Mouse (Mus musculus): ENCODE results near the gene Mas1. TPM values are rescaled to one million over a fixed set of nuclear protein-coding genes. Genes with fewer than 3 reads are reported as not detected.
"Not testable (repeated sequence)": the region's sequence is repeated elsewhere in the genome, so short reads cannot be mapped to it uniquely, and the experiment has no call there.

Mas1 gene
- polyA plus RNA-seq, 1 experiment from 2014 or later = 0.44 TPM

- Histone ChIP-seq H3K4me1 (no peaks in the 10 kb centered on the region), H3K27me3 (replicated peaks) (no peaks in the 10 kb centered on the region), H3K4me3 (replicated peaks) (no peak overlapping the region), H3K36me3 (peaks cover 39% of the 10 kb centered on the region), H3K9ac (replicated peaks) (no peak overlapping the region), H3K4me2 (no peak overlapping the region), H3K27ac (replicated peaks) (no peak overlapping the region), H3K9me3 (replicated peaks) (no peaks in the 10 kb centered on the region)
- no peak for ATAC-seq (ENCODE audit: low FRiP score)
- WGBS = 96% methylated on average over 6 of the region's 6 CpGs
These were observed 34.3 kb upstream of the Mas1 start for GRCm38 (mm10) chr17:12902291-12902690.

DNA sequence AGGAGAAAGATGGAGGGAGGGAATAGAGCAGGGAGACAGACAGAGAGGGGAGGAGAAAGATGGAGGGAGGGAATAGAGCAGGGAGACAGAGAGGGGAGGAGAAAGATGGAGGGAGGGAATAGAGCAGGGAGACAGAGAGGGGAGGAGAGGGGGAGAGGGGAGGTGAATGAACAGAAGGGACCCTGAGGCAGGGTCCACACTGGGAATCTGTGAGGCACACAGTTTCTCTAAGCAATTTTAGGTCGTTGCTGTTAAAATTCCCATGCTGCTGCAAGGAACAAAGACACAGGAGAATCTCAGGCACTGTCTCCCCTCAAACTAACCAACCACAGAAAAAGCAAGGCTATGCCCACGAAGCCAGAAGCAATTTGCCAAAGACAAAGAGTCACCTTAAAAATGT is 30.7 kb upstream of the Mas1 start:
- peaks cover 26% of the 10 kb centered on the region for H3K36me3 ChIP-seq
- not testable (repeated sequence) for H3K9me3 ChIP-seq (replicated peaks); ATAC-seq (ENCODE audit: low FRiP score); H3K27me3 ChIP-seq (replicated peaks); H3K4me1 ChIP-seq; H3K4me2 ChIP-seq; H3K4me3 ChIP-seq (replicated peaks); H3K9ac ChIP-seq (replicated peaks)
- peak overlapping the region; percentile 67 for H3K27ac ChIP-seq (replicated peaks)
- 33% methylated on average over 2 of the region's 2 CpGs for WGBS

GRCm38 (mm10) chr17:12897674-12898073 is 29.7 kb upstream of the Mas1 start:
- no peaks in the 10 kb centered on the region for H3K9me3 ChIP-seq (replicated peaks)
- H3K27ac ChIP-seq (replicated peaks) = no peak overlapping the region
- WGBS = 85% methylated on average over 5 of the region's 5 CpGs
- no peak overlapping the region for H3K4me3 ChIP-seq (replicated peaks)
- no peak overlapping the region for H3K4me2 ChIP-seq
- no peaks in the 10 kb centered on the region for H3K27me3 ChIP-seq (replicated peaks)
- 0 out of 2 replicates have a peak, but pooled peaks have one; percentile 13 for ATAC-seq (ENCODE audit: low FRiP score)
- H3K4me1 ChIP-seq = no peaks in the 10 kb centered on the region
- no peak overlapping the region for H3K9ac ChIP-seq (replicated peaks)
- peaks cover 21% of the 10 kb centered on the region for H3K36me3 ChIP-seq

- H3K27ac ChIP-seq (replicated peaks) = no peak overlapping the region
- H3K9me3 ChIP-seq (replicated peaks) = no peaks in the 10 kb centered on the region
- no peak overlapping the region for H3K4me3 ChIP-seq (replicated peaks)
- no peak for ATAC-seq (ENCODE audit: low FRiP score)
- WGBS = 92% methylated on average over 9 of the region's 9 CpGs
- no peak overlapping the region for H3K9ac ChIP-seq (replicated peaks)
- no peaks in the 10 kb centered on the region for H3K27me3 ChIP-seq (replicated peaks)
- no peak overlapping the region for H3K4me2 ChIP-seq
- H3K4me1 ChIP-seq = no peaks in the 10 kb centered on the region
- H3K36me3 ChIP-seq = peaks cover 5% of the 10 kb centered on the region; the same call in 1 of the 2 replicates
These were observed 24.1 kb upstream of the Mas1 start for GRCm38 (mm10) chr17:12892033-12892432.

DNA sequence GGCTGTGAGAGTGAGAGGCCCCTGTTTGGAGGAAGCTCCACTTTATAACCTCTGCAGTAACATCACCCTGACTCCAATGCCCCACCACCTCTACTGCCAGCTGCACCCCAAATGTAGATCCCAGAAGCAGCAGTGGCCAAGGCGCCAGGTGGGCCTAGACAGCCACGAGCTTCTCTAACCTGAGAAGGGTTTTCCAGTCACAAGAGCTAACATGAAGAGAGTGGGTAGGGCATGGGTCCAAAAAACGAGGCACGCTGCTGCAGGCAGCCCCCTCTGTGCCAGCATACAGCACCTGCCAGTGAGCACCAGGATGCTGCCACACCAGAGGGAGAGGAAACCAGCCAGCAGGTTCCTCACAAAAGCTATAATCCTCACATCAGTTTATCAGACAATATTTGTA is 23.1 kb upstream of the Mas1 start:
- no peak for ATAC-seq (ENCODE audit: low FRiP score)
- H3K27ac ChIP-seq (replicated peaks) = no peak overlapping the region
- no peaks in the 10 kb centered on the region for H3K9me3 ChIP-seq (replicated peaks)
- H3K27me3 ChIP-seq (replicated peaks) = no peaks in the 10 kb centered on the region
- no peak overlapping the region for H3K9ac ChIP-seq (replicated peaks)
- H3K4me2 ChIP-seq = no peak overlapping the region
- H3K36me3 ChIP-seq = peaks cover 5% of the 10 kb centered on the region; the same call in 1 of the 2 replicates
- 88% methylated on average over 4 of the region's 4 CpGs for WGBS
- H3K4me1 ChIP-seq = no peaks in the 10 kb centered on the region
- no peak overlapping the region for H3K4me3 ChIP-seq (replicated peaks)

- H3K27me3 ChIP-seq (replicated peaks) = no peaks in the 10 kb centered on the region
- no peak for ATAC-seq (ENCODE audit: low FRiP score)
- 81% methylated on average over 15 of the region's 15 CpGs for WGBS
- H3K36me3 ChIP-seq = 0 out of 2 replicates have a peak, but pooled peaks cover 5% of the 10 kb centered on the region
- H3K9ac ChIP-seq (replicated peaks) = no peak overlapping the region
- no peaks in the 10 kb centered on the region for H3K9me3 ChIP-seq (replicated peaks)
- no peak overlapping the region for H3K27ac ChIP-seq (replicated peaks)
- H3K4me1 ChIP-seq = no peaks in the 10 kb centered on the region
- H3K4me3 ChIP-seq (replicated peaks) = no peak overlapping the region
- no peak overlapping the region for H3K4me2 ChIP-seq
These were observed 19.3 kb upstream of the Mas1 start for GRCm38 (mm10) chr17:12887021-12887775.

- 0 out of 2 replicates have a peak, but pooled peaks cover 5% of the 10 kb centered on the region for H3K36me3 ChIP-seq
- no peaks in the 10 kb centered on the region for H3K9me3 ChIP-seq (replicated peaks)
- H3K4me1 ChIP-seq = no peaks in the 10 kb centered on the region
- no peak overlapping the region for H3K9ac ChIP-seq (replicated peaks)
- no peak overlapping the region for H3K27ac ChIP-seq (replicated peaks)
- no peak overlapping the region for H3K4me3 ChIP-seq (replicated peaks)
- 40% methylated on average over 6 of the region's 6 CpGs for WGBS
- ATAC-seq (ENCODE audit: low FRiP score) = no peak
- H3K4me2 ChIP-seq = no peak overlapping the region
- H3K27me3 ChIP-seq (replicated peaks) = no peaks in the 10 kb centered on the region
These were observed 18.7 kb upstream of the Mas1 start for GRCm38 (mm10) chr17:12886620-12887019.

DNA sequence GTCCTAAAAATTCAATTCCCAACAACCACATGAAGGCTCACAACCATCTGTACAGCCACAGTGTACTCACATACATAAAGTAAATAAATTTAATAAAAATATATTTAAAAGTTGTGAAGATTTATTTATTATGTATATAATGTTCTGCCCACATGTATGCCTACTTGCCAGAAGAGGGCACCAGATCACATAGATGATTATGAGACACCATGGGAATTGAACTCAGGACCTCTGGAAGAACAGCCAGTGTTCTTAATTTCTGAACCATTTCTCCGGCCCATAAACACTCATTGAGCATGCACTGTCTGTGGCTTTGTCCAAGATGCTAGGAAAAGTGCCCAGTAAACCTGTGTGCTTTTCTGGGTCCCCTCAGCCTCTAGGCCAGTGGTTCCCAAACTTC is 13.3 kb upstream of the Mas1 start:
- 88% methylated on average over 1 of the region's 1 CpGs for WGBS
- Histone ChIP-seq H3K27ac (replicated peaks) (no peak overlapping the region), H3K9me3 (replicated peaks) (no peaks in the 10 kb centered on the region), H3K36me3 (no peaks in the 10 kb centered on the region), H3K27me3 (replicated peaks) (no peaks in the 10 kb centered on the region; the same call in 1 of the 2 replicates), H3K4me1 (0 out of 2 replicates have a peak, but pooled peaks cover 5% of the 10 kb centered on the region), H3K4me2 (no peak overlapping the region), H3K4me3 (replicated peaks) (no peak overlapping the region), H3K9ac (replicated peaks) (no peak overlapping the region)
- ATAC-seq (ENCODE audit: low FRiP score) = no peak

DNA sequence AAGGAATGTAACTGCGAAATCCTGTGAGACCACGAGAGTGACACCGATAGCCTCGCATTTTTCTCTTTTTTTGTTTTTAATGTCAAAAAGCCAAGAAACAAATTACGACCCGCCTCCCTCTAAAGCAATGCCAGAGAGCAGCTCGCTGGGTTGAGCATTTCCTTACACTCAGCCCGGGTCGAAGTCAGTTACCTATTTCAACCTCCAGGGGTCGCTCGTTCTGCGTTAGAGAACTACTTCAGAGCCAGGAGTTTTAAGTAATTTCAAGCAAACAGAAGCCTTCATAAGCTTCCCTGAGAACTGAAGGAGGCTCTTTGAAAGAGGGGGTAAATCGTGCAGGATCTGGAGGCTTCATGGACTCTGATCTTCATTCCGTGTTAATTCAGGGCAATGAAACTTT is 12.2 kb upstream of the Mas1 start:
- Histone ChIP-seq H3K4me1 (0 out of 2 replicates have a peak, but pooled peaks cover 5% of the 10 kb centered on the region), H3K4me3 (replicated peaks) (0 out of 2 replicates have a peak overlapping the region, but pooled peaks have one; percentile 1), H3K4me2 (peak overlapping the region; percentile 43), H3K9me3 (replicated peaks) (no peaks in the 10 kb centered on the region), H3K27ac (replicated peaks) (no peak overlapping the region), H3K36me3 (no peaks in the 10 kb centered on the region), H3K27me3 (replicated peaks) (no peaks in the 10 kb centered on the region; the same call in 1 of the 2 replicates), H3K9ac (replicated peaks) (no peak overlapping the region)
- peak; percentile 76 for ATAC-seq (ENCODE audit: low FRiP score)
- 5% methylated on average over 14 of the region's 14 CpGs for WGBS

DNA sequence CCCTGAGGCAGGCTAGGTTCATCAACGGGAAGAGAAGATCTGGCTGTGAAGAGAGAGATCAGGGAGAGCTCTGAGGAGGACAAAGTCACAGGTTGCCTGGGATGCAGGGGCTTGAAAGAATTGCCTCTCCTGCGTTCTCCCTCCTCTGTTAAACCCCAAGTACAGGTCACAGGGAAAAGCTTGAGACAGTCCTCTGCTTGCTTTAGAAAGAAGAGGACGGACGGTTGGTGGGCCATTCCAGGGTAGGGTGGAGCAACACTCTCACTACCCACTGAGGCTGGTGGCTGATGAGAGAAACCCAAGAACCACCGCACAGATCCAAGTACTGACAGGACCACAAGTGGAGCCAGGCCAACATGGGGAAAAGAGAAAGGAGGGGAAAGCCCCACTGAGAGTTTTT is 7.8 kb upstream of the Mas1 start, which contains the start of gene Mrgprh:
TSS of gene Mrgprh (plus strand) at position 301 of the 400 bp plus-strand sequence.
- H3K4me3 ChIP-seq (replicated peaks) = no peak within 1 kb of the TSS
- no peak within 1 kb of the TSS for H3K27ac ChIP-seq (replicated peaks)
- no peaks in the 10 kb centered on the region for H3K36me3 ChIP-seq
- H3K4me2 ChIP-seq = no peak within 1 kb of the TSS
- no peak within 1 kb of the TSS for H3K9ac ChIP-seq (replicated peaks)
- peaks cover 17% of the 10 kb centered on the region for H3K4me1 ChIP-seq
- WGBS = 84% methylated on average over 5 of the region's 5 CpGs
- H3K27me3 ChIP-seq (replicated peaks) = no peaks in the 10 kb centered on the region; the same call in 1 of the 2 replicates
- ATAC-seq (ENCODE audit: low FRiP score) = no peak
- H3K9me3 ChIP-seq (replicated peaks) = no peaks in the 10 kb centered on the region

GRCm38 (mm10) chr17:12872275-12873028 is 4.5 kb upstream of the Mas1 start:
- WGBS = 35% methylated on average over 16 of the region's 16 CpGs
- peak overlapping the region; percentile 32 for H3K4me2 ChIP-seq
- peak; percentile 77 for ATAC-seq (ENCODE audit: low FRiP score)

More at GRCm38 (mm10) chr17:12872275-12873028, 4.5 kb upstream of the Mas1 start:
- H3K9ac ChIP-seq (replicated peaks) = 0 out of 2 replicates have a peak overlapping the region, but pooled peaks have one; percentile 14
- H3K4me1 ChIP-seq = peaks cover 11% of the 10 kb centered on the region
- no peak overlapping the region for H3K27ac ChIP-seq (replicated peaks)
- H3K36me3 ChIP-seq = no peaks in the 10 kb centered on the region
- no peak overlapping the region for H3K4me3 ChIP-seq (replicated peaks)
- no peaks in the 10 kb centered on the region for H3K9me3 ChIP-seq (replicated peaks)
- H3K27me3 ChIP-seq (replicated peaks) = no peaks in the 10 kb centered on the region
